Mouse (Mus musculus) forebrain, postnatal 0 days (tissue): ENCODE measurements around the gene Alkbh8. TPM values are rescaled to one million over a fixed set of nuclear protein-coding genes. Genes with fewer than 3 reads are reported as not detected.
"Not testable (repeated sequence)": the region's sequence is repeated elsewhere in the genome, so short reads cannot be mapped to it uniquely, and the experiment has no call there.

Experiments
- ATAC-seq: fragments of 200-750 bp; cut with Nextera tagmentation; 2 replicates; pipeline ENCODE4 v1.8.0; 2017; ENCODE audit warnings: mild to moderate bottlenecking, moderate library complexity
- DNase-seq: peaks from one replicate; pipeline ENCODE4 v3.0.0-alpha.2; 2015
- H3K27ac ChIP-seq: fragments of 300-500 bp; sonication (generic); 2 replicates; pipeline ENCODE4 v1.5.1; 2014; ENCODE audit warnings: low read depth, mild to moderate bottlenecking, antibody characterized with exemption, low read length, moderate library complexity, mixed read lengths
- H3K27me3 ChIP-seq: fragments of 300-500 bp; sonication (generic); 2 replicates; pipeline ENCODE4 v1.6.1; 2014; ENCODE audit warnings: mild to moderate bottlenecking, low read length, mixed read lengths; ENCODE audit not compliant: insufficient read depth
- H3K36me3 ChIP-seq: fragments of 300-500 bp; sonication (generic); 2 replicates; pipeline ENCODE4 v1.6.1; 2014; ENCODE audit warnings: mild to moderate bottlenecking, moderate library complexity; ENCODE audit not compliant: insufficient read depth
- H3K4me1 ChIP-seq: fragments of 300-500 bp; sonication (generic); 2 replicates; pipeline ENCODE4 v1.6.1; 2014; ENCODE audit warnings: antibody characterized with exemption; ENCODE audit not compliant: insufficient read depth
- H3K4me2 ChIP-seq: fragments of 300-500 bp; sonication (generic); 2 replicates; pipeline ENCODE4 v1.6.1; 2014; ENCODE audit warnings: low read depth, mild to moderate bottlenecking, moderate library complexity
- H3K4me3 ChIP-seq: fragments of 300-500 bp; sonication (generic); 2 replicates; pipeline ENCODE4 v1.5.1; 2014; ENCODE audit warnings: low read depth, low read length, mixed read lengths
- H3K9ac ChIP-seq: fragments of 300-500 bp; sonication (generic); 2 replicates; pipeline ENCODE4 v1.6.1; 2014; ENCODE audit warnings: mild to moderate bottlenecking
- H3K9me3 ChIP-seq: fragments of 300-500 bp; sonication (generic); 2 replicates; pipeline ENCODE4 v1.6.1; 2016; ENCODE audit warnings: low read length
- CTCF ChIP-seq: sonication (generic); IDR thresholded peaks from 2 replicates; pipeline ENCODE4 v1.5.1; 2016; ENCODE audit warnings: antibody characterized with exemption, control low read depth, low read depth
- WGBS: fragments of 180-500 bp; shearing (Covaris S2); extraction: QIAGEN DNeasy Blood & Tissue Kit; methylation state at CpG from one replicate; pipeline ENCODE4 v1.1.7; 2014; 5-methylcytosine and 5-hydroxymethylcytosine counted together
- polyA plus RNA-seq: library from polyadenylated mRNA; unstranded; fragments of >200 nt; fragmentation: Nextera tagmentation; extraction: Ambion mirVana; gene quantifications from 2 replicates; pipeline ENCODE4 v1.2.1, GENCODE M21; 2015
- total RNA-seq: library from RNA; depleted of rRNA; stranded (reverse); fragments of >200 nt; gene quantifications from 2 replicates; pipeline ENCODE4 v1.2.3, GENCODE M21; 2014

The Alkbh8 gene
- total and polyA plus RNA-seq, 2 experiments from 2014 or later, result 25.7 to 46.4 TPM

DNA sequence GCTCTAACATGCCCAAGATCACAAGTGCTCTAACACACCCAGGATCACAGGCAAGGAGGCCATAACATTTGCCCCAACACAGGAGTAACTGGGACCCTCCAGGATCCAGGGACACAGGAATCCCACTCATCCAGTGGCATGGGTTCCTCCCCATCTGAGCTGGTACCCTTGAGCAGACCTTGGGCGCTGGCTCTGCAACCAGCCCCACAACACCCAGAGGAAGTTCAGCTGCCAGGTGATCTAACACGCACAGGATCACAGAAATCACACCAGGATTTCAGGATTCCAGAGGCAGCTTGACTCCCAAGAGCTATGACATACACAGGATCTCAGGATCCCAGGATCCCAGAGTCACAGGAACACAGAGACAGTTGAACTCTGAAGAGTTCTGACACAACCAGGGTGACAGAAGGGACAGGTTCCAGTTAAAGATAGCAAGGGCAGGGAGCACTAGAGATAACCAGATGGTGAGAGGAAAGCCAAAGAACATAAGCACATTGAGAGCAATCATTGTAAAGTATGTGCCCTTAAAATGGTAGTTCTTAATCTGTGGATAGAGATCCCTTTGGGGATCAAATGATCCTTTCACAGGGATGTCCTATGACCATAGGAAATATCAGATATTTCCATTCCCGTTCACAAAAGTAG is 4.1 kb upstream of the Alkbh8 start:
- Histone ChIP-seq H3K9me3 (no peaks in the 10 kb centered on the region), H3K9ac (no peak overlapping the region), H3K27ac (no peak overlapping the region), H3K36me3 (no peaks in the 10 kb centered on the region), H3K4me1 (no peaks in the 10 kb centered on the region), H3K4me2 (no peak overlapping the region), H3K4me3 (no peak overlapping the region), H3K27me3 (no peaks in the 10 kb centered on the region)
- TF ChIP-seq CTCF, result no peak
- ATAC-seq (no peak), DNase-seq (no peak)
- 84% methylated on average over 3 of the region's 3 CpGs for WGBS

DNA sequence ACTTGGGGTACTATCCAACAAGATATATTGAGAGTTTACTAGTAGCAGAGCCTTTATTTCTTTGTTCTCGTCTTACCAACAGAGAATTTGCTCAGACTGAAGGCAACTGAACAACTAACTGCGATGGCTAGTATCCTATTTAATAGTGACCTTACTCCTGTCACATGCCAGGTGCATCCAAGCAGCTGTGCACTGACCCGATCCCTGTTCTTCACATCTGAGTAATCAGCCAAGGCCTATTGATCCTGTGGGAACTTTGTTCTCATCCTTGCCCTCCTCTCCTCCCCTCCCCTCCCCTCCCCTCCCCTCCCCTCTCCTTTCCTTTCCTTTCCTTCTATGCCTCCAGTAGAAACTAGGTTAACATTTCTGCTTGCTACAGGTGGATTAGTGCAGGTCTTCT is 1.7 kb downstream of the Alkbh8 start:
- no peak for TF ChIP-seq CTCF
- peaks cover 4% of the 10 kb centered on the region for H3K4me1 ChIP-seq
- 88% methylated on average over 3 of the region's 3 CpGs for WGBS
- H3K27me3 ChIP-seq, result no peaks in the 10 kb centered on the region
- no peak overlapping the region; the same call in 1 of the 2 replicates for H3K4me3 ChIP-seq
- peak overlapping the region; percentile 60; the same call in 1 of the 2 replicates for H3K4me2 ChIP-seq
- DNase-seq (no peak), ATAC-seq (no peak)
- H3K9me3 ChIP-seq, result no peaks in the 10 kb centered on the region
- no peak overlapping the region for H3K9ac ChIP-seq
- no peak overlapping the region for H3K27ac ChIP-seq
- H3K36me3 ChIP-seq, result peaks cover 15% of the 10 kb centered on the region

DNA sequence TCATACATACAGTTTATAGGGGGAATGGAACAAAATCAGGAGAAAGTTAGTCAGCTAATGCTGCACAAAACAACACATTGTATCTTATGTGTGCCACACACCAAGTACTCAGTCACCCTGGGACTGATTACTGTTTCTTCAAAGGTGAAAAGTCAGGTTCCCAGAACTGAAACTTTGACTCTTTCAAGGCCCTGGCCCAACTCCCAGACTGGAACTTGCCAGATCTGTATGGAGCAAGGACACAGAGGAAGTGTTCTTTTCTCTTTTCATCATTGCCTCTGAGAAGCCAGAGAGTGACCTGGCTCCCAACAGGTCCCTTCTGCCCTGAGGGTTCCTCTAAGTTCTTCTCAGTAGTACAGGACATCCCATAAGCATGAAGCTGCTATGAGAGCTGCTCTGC is 10.2 kb downstream of the Alkbh8 start:
- Histone ChIP-seq H3K4me3 (no peak overlapping the region), H3K4me2 (no peak overlapping the region), H3K36me3 (peaks cover 35% of the 10 kb centered on the region), H3K9me3 (no peaks in the 10 kb centered on the region), H3K27me3 (no peaks in the 10 kb centered on the region), H3K27ac (no peak overlapping the region), H3K9ac (no peak overlapping the region), H3K4me1 (no peaks in the 10 kb centered on the region)
- ATAC-seq (no peak), DNase-seq (no peak)
- TF ChIP-seq CTCF, result no peak

DNA sequence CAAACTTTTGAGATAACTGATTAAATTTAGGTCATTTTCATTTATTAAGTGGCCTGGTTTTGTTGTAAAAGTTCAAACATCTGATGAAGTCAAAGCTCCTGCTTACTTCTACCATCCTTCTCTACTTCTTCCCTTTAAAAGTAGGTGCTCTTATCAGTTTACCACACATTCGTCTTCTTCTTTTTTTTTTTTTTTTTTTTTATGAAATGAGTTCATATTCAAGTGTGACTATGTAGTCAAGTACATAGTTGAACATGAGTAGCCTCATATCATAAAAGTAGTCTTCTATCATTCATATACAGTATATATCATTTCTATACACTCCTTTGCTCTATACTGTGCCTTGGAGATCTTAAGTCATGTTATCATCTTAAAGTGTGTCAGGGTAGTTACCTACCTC is 11.0 kb downstream of the Alkbh8 start:
- peaks cover 39% of the 10 kb centered on the region for H3K36me3 ChIP-seq
- no peaks in the 10 kb centered on the region for H3K9me3 ChIP-seq
- no peak overlapping the region for H3K9ac ChIP-seq
- no peak for DNase-seq
- H3K27ac ChIP-seq, result no peak overlapping the region
- 94% methylated on average over 1 of the region's 1 CpGs for WGBS
- no peak for ATAC-seq
- H3K4me3 ChIP-seq, result no peak overlapping the region
- no peaks in the 10 kb centered on the region for H3K4me1 ChIP-seq
- H3K27me3 ChIP-seq, result no peaks in the 10 kb centered on the region
- TF ChIP-seq CTCF, result no peak
- no peak overlapping the region for H3K4me2 ChIP-seq

DNA sequence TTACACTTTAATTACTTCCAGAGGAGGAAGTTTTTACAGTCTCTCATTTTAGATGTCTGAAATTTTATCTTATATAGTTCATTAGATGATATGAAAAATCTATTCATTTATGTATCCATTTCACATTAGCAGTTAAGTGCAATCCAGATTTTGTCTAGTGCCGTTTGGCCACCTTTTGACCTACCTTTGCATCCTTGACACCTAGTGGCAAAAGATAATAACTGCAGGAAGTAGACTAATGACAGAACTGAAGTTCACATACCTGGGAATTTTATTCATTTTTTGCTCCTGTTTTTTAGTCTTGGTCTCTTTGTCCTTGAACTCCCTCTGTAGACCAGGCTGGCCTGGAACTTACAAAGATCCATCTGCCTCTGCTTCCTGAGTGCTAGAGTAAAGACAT is 15.1 kb downstream of the Alkbh8 start:
- 63% methylated on average over 1 of the region's 1 CpGs for WGBS
- no peak overlapping the region for H3K4me3 ChIP-seq
- TF ChIP-seq CTCF, result no peak
- H3K9ac ChIP-seq, result no peak overlapping the region
- H3K4me1 ChIP-seq, result no peaks in the 10 kb centered on the region
- H3K27me3 ChIP-seq, result no peaks in the 10 kb centered on the region
- H3K9me3 ChIP-seq, result no peaks in the 10 kb centered on the region
- peaks cover 41% of the 10 kb centered on the region for H3K36me3 ChIP-seq
- no peak for DNase-seq
- no peak overlapping the region for H3K4me2 ChIP-seq
- no peak overlapping the region for H3K27ac ChIP-seq
- no peak for ATAC-seq

DNA sequence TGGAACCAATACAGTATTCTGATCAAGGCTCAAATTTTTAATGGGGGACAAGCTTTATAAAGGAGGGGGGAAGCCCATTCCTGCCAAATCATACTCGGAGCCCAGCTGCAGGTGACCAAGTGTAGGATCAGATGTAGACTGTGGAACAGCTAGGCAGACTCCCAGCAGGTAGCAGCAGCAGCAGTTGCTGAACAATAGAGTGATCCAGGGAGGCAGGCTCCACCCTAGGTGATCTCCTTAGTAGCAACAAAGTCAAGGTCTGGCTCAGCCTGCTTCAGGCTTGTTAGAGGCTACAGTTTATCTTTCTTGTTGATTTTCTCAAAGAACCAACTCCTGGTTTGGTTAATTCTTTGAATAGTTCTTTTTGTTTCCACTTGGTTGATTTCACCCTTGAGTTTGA is 41.4 kb downstream of the Alkbh8 start:
- H3K4me1 ChIP-seq, DNase-seq, H3K9ac ChIP-seq, ATAC-seq, H3K4me3 ChIP-seq, H3K27ac ChIP-seq, H3K4me2 ChIP-seq, H3K9me3 ChIP-seq, H3K27me3 ChIP-seq: not testable (repeated sequence)
- H3K36me3 ChIP-seq, result peaks cover 11% of the 10 kb centered on the region
- WGBS, result 30% methylated on average over 1 of the region's 1 CpGs

DNA sequence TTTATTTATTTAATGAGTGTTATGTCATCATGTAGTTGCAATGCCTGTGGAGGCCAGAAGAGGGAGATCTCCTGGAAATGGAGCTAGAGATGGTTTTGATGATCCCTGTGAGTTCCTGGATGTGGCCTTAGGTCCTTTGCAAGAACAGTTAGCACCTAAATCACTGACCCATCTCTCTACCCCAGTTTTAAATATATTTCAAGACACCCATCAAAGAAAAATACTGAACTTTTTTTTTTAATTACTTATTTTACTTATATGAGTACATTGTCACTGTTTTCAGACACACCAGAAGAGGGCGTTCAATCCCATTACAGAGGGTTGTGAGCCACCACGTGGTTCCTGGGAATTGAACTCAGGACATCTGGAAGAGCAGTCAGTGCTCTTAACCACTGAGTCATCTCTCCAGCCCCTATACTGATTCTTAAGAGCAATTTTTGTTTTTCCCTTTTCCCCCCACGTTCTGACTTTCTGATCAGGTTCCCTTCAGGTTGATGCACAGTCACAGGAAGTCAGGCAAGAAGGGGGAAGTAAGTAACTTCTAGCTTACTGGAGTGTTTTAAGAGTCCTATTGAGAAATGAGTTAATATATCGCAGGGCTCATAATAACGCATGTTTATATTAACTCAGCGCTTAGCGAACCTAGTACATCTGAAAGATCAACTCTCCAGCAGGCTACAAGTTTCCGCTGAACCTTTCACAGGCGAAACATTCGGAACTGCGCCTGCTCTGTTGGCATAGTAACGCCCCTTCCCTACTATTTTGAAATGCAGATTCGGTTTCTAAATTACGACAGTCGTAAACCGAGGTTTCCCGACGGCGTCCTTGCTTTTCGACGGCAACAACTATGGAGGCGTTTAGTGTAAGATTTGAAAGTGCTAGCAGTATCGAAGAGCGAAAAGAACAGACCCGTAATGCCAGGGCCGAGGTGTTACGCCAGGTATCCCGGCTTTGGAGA is 68.6 kb downstream of the Alkbh8 start, which contains the start of gene Cwf19l2:
TSS of gene Cwf19l2 (plus strand) at position 342 of the 958 bp plus-strand sequence.
- peak; percentile 95 for DNase-seq
- peak; percentile 52 for TF ChIP-seq CTCF
- peak within 1 kb of the TSS; percentile 54 for H3K27ac ChIP-seq

More for the DNA sequence above, 68.6 kb downstream of the Alkbh8 start, which contains the start of gene Cwf19l2:
- Histone ChIP-seq H3K36me3 (no peaks in the 10 kb centered on the region), H3K4me2 (peak within 1 kb of the TSS; percentile 64), H3K9me3 (no peaks in the 10 kb centered on the region), H3K4me1 (0 out of 2 replicates have a peak, but pooled peaks cover 5% of the 10 kb centered on the region), H3K4me3 (peak within 1 kb of the TSS; percentile 56), H3K27me3 (no peaks in the 10 kb centered on the region), H3K9ac (peak within 1 kb of the TSS; percentile 51)
- WGBS, result under 1% methylated on average over 28 of the region's 28 CpGs
- ATAC-seq, result peak; percentile 97
